12 mouse cellular contexts compared by ENCODE assay signal in the genomic region with DNA sequence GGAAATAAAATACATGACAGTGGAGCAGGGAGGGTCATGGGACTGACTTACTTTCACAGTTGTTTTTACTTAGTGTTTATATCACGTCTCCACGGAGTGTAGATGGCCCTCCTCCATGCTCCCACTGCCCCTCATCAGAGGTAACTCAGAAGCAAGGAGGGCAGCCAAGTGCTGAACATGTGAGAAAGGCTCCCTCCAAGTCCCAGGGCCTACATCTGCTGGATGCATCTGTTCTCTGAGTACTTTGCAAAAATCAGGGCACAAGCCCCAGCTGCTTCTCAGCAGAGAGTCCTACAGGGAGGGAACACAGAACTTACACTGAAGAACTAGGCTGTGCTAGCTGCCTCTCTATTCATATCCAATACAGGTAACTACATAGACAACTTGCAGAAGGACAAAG.
DNase-seq lines count a peak whose midpoint lies in the region; ATAC-seq and TF ChIP-seq lines count a peak whose summit lies in the region.
"Had no signal": no experiment of that assay in that cellular context is flagged by ENCODE, and none has a peak within 500 bp of the region (broad histone marks: within the 10 kb centered on the region; RNA-seq: fewer than 3 reads in every experiment).

No protein-coding gene starts in this region.

- H3K4me2 ChIP-seq in embryonic facial prominence, embryonic 14.5 days (ENCODE audit: low read depth, low read length) = no peak overlapping the region
- H3K4me2 ChIP-seq in midbrain, postnatal 0 days (ENCODE audit: low read depth, low read length, poor library complexity, severe bottlenecking) = no peak overlapping the region
- H3K4me2 ChIP-seq: embryonic facial prominence, embryonic 12.5 days; liver, embryonic 12.5 days had no signal

- no peak overlapping the region for H3K9ac ChIP-seq in embryonic facial prominence, embryonic 14.5 days (ENCODE audit: low read depth, low read length)
- H3K9ac ChIP-seq in ES-Bruce4 (ENCODE audit: low read depth, poor library complexity, severe bottlenecking) = no peak overlapping the region
- no peak overlapping the region for H3K9ac ChIP-seq in midbrain, postnatal 0 days (replicated peaks; ENCODE audit: low read length, poor library complexity, severe bottlenecking)
- H3K9ac ChIP-seq: embryonic facial prominence, embryonic 12.5 days; liver, embryonic 12.5 days had no signal

- WGBS in embryonic facial prominence, embryonic 14.5 days = 34% methylated on average over 2 of the region's 2 CpGs
- WGBS in embryonic facial prominence, embryonic 10.5 days = 65% methylated on average over 2 of the region's 2 CpGs
- WGBS in midbrain, postnatal 0 days = 74% methylated on average over 2 of the region's 2 CpGs

- no peak for TF ChIP-seq POLR2A in ES-Bruce4 (IDR thresholded peaks at IDR 0.05; ENCODE audit: insufficient read depth, low read length)

- TF ChIP-seq EP300 in ES-Bruce4 (IDR thresholded peaks at IDR 0.05; ENCODE audit: insufficient read depth, low read depth, low read length) = no peak

- intact Hi-C loops in gastrocnemius, postnatal 36 days (cut with DNase I) = loop anchor here (5.0 kb wide), 1 partner anchor 219 kb away; no protein-coding TSS in a partner anchor

- 0 out of 2 replicates have a peak, but pooled peaks cover 4% of the 10 kb centered on the region for H3K4me1 ChIP-seq in embryonic facial prominence, embryonic 14.5 days (ENCODE audit: control insufficient read depth, insufficient read depth, low read length)
- peaks cover 14% of the 10 kb centered on the region for H3K4me1 ChIP-seq in embryonic facial prominence, embryonic 10.5 days
- peaks cover 12% of the 10 kb centered on the region for H3K4me1 ChIP-seq in ES-Bruce4 (ENCODE audit: control insufficient read depth, insufficient read depth, low read length)
- peaks cover 4% of the 10 kb centered on the region; the same call in 1 of the 2 replicates for H3K4me1 ChIP-seq in midbrain, postnatal 0 days (ENCODE audit: insufficient read depth, low read length)

- no peak overlapping the region for H3K27ac ChIP-seq in embryonic facial prominence, embryonic 14.5 days (replicated peaks; ENCODE audit: low read depth, low read length)
- H3K27ac ChIP-seq in embryonic facial prominence, embryonic 10.5 days (replicated peaks) = no peak overlapping the region
- H3K27ac ChIP-seq in ES-Bruce4 (ENCODE audit: insufficient read depth, low read length) = peak overlapping the region; percentile 57
- no peak overlapping the region for H3K27ac ChIP-seq in midbrain, postnatal 0 days (ENCODE audit: low read depth, low read length)
- H3K27ac ChIP-seq: embryonic facial prominence, embryonic 12.5 days; liver, embryonic 12.5 days had no signal

- H3K36me3 ChIP-seq in embryonic facial prominence, embryonic 14.5 days (ENCODE audit: control insufficient read depth, insufficient read depth, low read length) = no peaks in the 10 kb centered on the region
- no peaks in the 10 kb centered on the region for H3K36me3 ChIP-seq in embryonic facial prominence, embryonic 10.5 days (replicated peaks)
- H3K36me3 ChIP-seq in ES-Bruce4 (ENCODE audit: control insufficient read depth, insufficient read depth, low read length, poor library complexity, severe bottlenecking) = no peaks in the 10 kb centered on the region
- no peaks in the 10 kb centered on the region for H3K36me3 ChIP-seq in midbrain, postnatal 0 days (ENCODE audit: insufficient read depth, low read length)
- H3K36me3 ChIP-seq: embryonic facial prominence, embryonic 12.5 days; liver, embryonic 12.5 days had no signal

- ATAC-seq in embryonic facial prominence, embryonic 14.5 days (ENCODE audit: low read depth) = peak; percentile 28; the same call in 1 of the 2 replicates
- no peak for ATAC-seq in midbrain, postnatal 0 days (ENCODE audit: low FRiP score)
- ATAC-seq: intestine, embryonic 16.5 days; liver, embryonic 12.5 days had no signal

- no peaks in the 10 kb centered on the region for H3K9me3 ChIP-seq in embryonic facial prominence, embryonic 14.5 days (ENCODE audit: control insufficient read depth, low read length)
- H3K9me3 ChIP-seq in embryonic facial prominence, embryonic 10.5 days = no peaks in the 10 kb centered on the region
- H3K9me3 ChIP-seq in ES-Bruce4 (replicated peaks; ENCODE audit: control insufficient read depth, insufficient read depth, low read length, poor library complexity, severe bottlenecking) = peaks cover 9% of the 10 kb centered on the region
- no peaks in the 10 kb centered on the region for H3K9me3 ChIP-seq in midbrain, postnatal 0 days (ENCODE audit: low read length)
- H3K9me3 ChIP-seq: embryonic facial prominence, embryonic 12.5 days; liver, embryonic 12.5 days had no signal

- peak; percentile 59 for DNase-seq in embryonic facial prominence, embryonic 14.5 days (ENCODE audit: low spot score)
- DNase-seq in embryonic facial prominence, embryonic 10.5 days (ENCODE audit: low spot score) = no peak
- DNase-seq in left cerebral cortex, adult 18-20 months (ENCODE audit: low spot score in 2 of 2) = peak; percentile 37 to 49
- no peak for DNase-seq in left cerebral cortex, adult 11 months (ENCODE audit: low spot score)
- peak; percentile 27 to 49 for DNase-seq in gastrocnemius, postnatal 36 days
- DNase-seq in kidney, adult 18-20 months = no peak
- no peak for DNase-seq in midbrain, postnatal 0 days (ENCODE audit: low spot score)
- DNase-seq: cerebellum, adult 8-10 months had no signal

- no peak overlapping the region for H3K4me3 ChIP-seq in embryonic facial prominence, embryonic 14.5 days (ENCODE audit: low read depth, low read length)
- H3K4me3 ChIP-seq in embryonic facial prominence, embryonic 10.5 days = no peak overlapping the region
- H3K4me3 ChIP-seq in ES-Bruce4 (ENCODE audit: low read depth, low read length) = no peak overlapping the region
- no peak overlapping the region for H3K4me3 ChIP-seq in midbrain, postnatal 0 days (ENCODE audit: low read depth, low read length)
- H3K4me3 ChIP-seq: embryonic facial prominence, embryonic 12.5 days; liver, embryonic 12.5 days had no signal

- no peak for TF ChIP-seq CTCF in ES-Bruce4 (IDR thresholded peaks at IDR 0.05; ENCODE audit: low read depth, low read length)
- no peak for TF ChIP-seq CTCF in midbrain, postnatal 0 days (IDR thresholded peaks at IDR 0.05)

- no peaks in the 10 kb centered on the region for H3K27me3 ChIP-seq in embryonic facial prominence, embryonic 14.5 days (replicated peaks; ENCODE audit: control insufficient read depth, insufficient read depth, low read length)
- H3K27me3 ChIP-seq in embryonic facial prominence, embryonic 10.5 days (replicated peaks; ENCODE audit: low read depth, poor library complexity, severe bottlenecking) = no peaks in the 10 kb centered on the region
- H3K27me3 ChIP-seq in ES-Bruce4 (ENCODE audit: control insufficient read depth, insufficient read depth, low read length, poor library complexity, severe bottlenecking) = no peaks in the 10 kb centered on the region
- no peaks in the 10 kb centered on the region for H3K27me3 ChIP-seq in midbrain, postnatal 0 days (ENCODE audit: insufficient read depth, low read length)
- H3K27me3 ChIP-seq: embryonic facial prominence, embryonic 12.5 days; liver, embryonic 12.5 days had no signal

Comparison
In these comparisons a context has a peak if more than half of its experiments do, and no peak if none do; other contexts are left out.
1. DNase-seq: peak in embryonic facial prominence, embryonic 14.5 days (single experiment), left cerebral cortex, adult 18-20 months (2 of 2) and gastrocnemius, postnatal 36 days (2 of 2); none in embryonic facial prominence, embryonic 10.5 days (single experiment), left cerebral cortex, adult 11 months (single experiment), kidney, adult 18-20 months (single experiment) and midbrain, postnatal 0 days (single experiment).